Mouse (Mus musculus): Measurements from ENCODE around the gene Smim12.

The Smim12 gene

DNA sequence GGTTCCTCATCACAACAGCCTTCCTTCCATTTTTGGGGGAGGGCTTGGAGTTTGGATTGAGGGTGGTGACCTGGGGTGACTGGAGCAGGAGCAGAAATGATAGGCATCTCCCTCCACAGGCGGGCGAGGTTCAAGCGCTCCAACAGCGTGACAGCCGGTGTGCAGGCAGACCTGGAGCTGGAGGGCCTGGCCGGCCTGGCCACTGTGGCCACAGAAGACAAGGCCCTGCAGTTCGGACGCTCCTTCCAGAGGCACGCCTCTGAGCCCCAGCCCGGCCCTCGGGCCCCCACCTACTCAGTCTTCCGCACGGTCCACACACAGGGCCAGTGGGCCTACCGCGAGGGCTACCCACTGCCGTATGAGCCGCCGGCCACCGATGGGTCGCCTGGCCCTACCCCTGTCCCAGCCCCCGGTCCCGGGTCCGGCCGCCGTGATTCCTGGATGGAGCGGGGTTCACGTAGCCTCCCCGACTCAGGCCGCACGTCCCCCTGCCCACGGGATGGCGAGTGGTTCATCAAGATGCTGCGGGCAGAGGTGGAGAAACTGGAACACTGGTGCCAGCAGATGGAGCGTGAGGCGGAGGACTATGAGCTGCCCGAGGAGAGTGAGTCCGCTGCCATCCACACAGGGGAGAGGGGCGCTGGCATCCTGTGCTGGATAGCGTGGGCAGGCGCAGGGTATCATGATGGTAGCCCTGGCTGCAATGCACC is 10.0 kb upstream of the Smim12 start:
- no peak for DNase-seq (ENCODE audit: low read depth in 1 of 2, low spot score in 2 of 2)

DNA sequence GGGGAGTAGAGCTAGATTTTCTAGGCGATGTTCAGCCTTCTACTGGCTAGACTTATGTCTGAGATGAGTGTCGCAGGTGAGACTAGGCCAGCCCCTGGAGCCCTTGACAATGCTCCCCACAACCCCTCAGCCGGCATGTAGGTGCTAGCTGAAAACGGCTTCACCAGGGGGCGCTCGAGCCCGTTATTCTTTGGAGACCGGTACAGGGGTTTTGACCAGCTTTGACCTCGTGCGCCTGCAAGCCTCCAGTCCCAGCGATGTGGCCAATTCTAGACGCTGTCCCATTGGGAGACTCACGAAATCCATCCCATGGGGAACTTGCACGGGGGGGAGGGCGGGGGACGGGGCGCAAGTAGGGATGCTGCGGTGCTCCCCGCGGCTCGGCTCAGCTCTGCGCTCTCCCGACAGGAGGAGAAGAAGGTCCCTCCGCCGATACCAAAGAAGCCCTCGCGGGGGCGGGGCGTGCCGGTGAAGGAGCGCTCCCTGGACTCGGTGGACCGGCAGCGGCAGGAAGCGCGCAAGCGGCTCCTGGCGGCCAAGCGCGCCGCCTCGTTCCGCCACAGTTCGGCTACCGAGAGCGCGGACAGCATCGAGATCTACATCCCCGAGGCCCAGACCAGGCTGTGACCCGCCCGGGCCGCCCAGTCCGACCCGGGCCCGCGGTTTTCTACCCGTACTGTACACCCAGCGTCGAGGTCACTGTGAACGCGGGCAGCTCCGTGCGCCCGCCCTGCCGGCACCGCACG is 7.7 kb upstream of the Smim12 start:
- peak; percentile 52 to 72 for DNase-seq (ENCODE audit: low read depth in 1 of 2, low spot score in 2 of 2)

DNA sequence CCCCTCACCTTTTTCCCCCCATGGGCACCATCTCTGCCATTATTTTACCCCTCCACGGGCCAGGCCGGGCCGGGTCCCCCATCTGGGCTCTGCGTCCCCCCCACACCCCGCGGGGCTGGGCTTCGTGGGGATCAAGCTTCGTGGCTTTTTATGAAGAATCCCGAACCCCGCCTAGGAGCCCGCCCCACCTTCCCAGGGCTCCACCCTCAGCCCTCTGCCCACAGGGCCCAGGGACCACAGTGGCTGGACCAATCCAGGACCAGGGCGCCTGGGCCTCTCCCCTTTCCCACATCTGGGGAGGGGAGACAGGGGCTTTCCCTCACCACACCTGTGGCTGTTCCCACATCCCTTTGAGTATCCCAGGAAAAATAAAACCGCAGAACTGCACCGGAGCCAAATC is 7.0 kb upstream of the Smim12 start:
- DNase-seq (ENCODE audit: low read depth in 1 of 2, low spot score in 2 of 2) = no peak

DNA sequence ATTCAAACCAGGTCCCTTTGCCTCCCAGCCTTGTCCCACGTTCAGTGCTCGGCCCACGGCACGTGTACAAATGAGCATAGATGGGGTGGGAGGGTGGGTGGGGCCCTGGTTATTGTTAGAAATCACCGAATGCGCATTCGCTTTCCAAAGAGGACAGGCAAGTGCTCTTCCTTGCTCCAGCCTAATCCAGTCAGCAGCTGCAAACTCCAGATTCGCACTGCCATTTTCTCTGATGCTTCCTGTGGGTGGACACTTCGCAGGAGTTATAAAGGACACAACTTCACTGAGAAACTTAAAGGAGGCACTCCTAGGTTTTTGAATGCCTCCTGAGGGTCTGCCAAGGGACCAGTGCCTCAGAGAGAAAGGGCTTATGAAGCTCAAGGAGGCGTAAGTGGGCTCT is 6.3 kb upstream of the Smim12 start:
- no peak for DNase-seq (ENCODE audit: low read depth in 1 of 2, low spot score in 2 of 2)

DNA sequence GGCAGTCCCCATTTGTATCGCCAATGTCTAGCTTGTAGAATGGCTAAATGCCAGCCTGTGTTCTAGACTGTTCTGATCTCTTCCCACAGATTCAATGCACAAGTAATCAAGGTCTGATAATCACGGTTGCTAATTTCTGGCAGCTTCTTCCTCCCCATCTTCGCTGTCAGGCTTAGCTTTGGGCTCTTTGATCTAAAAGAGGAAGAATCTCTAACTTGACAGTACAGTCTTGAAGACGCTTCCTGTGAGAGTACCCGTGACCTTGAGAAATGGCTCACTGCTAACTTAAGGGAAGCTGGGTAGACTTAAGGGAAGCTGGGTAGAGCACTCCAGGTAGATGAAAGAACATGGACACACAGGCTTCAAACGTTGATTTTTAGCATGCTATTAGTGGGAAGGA is 888 bp upstream of the Smim12 start:
- DNase-seq (ENCODE audit: low read depth in 1 of 2, low spot score in 2 of 2) = peak in 1 of 2 experiments; percentile 30

DNA sequence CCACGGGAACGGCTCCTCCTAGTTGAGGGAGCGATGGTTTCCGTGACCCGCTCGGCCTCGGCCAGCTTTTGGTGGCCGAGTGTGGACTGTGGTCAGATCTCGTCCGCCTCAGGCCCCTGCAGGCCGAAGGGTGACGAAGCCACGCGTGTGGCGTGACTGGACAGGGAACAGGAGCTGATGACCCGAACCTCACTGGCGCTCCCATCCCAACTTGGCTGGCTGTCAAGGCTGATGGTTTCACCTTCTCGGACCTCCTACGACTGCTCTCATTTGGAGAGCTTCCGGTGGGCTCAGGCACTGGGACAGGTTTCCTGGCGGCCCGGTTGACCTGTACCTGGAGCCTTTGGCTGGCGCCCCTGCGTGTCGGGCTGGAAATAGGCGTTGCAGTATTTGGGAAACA is 369 bp downstream of the Smim12 start:
- DNase-seq (ENCODE audit: low read depth in 1 of 2, low spot score in 2 of 2) = no peak

DNA sequence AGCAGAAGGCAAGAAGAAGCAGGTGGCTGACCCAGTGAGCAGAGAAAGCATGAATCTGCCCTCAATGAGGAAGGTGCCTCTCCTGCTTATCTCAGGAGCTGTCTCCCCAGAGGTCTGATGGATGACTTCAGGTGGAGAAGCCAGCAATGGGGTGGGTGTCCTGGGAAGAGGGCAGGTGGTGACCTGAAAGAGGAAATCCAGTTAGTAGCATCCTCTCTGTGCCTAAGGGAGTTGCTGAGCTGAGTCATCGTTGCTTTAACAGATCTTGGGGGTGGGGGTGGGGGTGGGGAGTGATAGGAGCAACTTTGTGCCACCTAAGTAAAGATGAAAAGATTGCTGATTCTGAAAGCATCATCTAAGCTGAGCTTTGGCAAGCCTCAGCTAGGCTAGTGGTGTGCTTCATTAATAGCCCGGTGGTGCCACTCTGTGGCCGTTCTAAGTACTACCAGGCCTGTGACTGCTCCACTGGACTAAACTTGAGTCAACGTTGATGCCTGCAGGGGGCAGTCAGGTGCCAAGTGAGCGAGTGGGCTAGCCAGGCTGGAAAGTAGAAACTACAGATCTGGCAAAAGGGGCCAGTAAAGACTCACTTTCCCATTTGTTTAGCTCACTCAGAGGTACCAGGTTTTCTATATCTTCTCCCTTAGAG is 6.2 kb downstream of the Smim12 start:
- DNase-seq (ENCODE audit: low read depth in 1 of 2, low spot score in 2 of 2) = peak; percentile 69 to 89

DNA sequence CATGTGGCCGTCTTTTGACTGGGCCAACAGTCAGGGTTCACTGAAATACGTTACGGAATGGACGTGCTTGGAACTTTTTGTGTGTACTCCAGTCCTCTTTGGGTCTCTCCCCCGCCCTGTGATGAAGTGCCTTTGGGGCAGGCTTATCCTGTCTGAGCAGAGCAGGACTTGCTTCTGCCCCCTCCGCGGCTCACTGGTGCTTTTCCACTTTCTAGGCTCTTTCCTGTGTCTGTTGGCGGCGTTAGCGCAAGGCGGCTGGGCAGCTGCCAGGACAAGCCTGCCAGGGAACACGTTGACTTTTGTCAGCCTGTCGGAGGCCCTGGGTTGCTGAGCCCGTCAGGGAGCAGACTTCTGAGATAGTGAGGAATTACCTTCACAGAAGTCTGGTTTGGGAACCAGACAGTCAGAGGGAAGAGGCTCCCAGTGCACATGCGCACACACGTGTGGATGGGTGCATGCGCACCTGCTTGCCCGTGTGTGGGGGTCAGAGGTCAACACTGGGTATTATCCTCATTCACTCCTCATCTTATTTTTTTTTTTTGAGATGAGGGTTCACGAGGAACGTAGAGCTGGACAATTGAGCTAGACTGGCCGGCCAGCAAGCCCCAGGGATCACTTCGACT is 8.5 kb downstream of the Smim12 start:
- no peak for DNase-seq (ENCODE audit: low read depth in 1 of 2, low spot score in 2 of 2)

DNA sequence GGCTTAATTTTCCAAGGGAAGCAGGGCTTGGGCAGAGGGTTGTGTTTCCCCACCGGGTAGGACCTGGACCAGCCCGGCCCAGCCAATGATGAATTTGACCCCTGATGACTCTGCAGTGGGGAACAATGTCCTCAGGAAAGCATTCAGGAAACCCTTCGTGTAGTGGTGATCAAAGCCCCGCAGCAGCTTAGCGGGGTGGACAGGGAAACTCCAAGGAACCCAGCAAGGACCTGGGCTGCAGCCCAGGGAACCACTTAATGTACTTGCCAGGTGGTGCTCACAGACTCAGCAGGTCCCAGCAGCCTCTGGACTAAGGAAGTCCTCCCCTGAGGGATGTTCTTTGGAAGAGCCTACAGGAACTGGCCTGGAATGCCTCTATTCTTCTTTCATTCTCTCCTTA is 13.2 kb downstream of the Smim12 start:
- no peak for DNase-seq (ENCODE audit: low read depth in 1 of 2, low spot score in 2 of 2)

DNA sequence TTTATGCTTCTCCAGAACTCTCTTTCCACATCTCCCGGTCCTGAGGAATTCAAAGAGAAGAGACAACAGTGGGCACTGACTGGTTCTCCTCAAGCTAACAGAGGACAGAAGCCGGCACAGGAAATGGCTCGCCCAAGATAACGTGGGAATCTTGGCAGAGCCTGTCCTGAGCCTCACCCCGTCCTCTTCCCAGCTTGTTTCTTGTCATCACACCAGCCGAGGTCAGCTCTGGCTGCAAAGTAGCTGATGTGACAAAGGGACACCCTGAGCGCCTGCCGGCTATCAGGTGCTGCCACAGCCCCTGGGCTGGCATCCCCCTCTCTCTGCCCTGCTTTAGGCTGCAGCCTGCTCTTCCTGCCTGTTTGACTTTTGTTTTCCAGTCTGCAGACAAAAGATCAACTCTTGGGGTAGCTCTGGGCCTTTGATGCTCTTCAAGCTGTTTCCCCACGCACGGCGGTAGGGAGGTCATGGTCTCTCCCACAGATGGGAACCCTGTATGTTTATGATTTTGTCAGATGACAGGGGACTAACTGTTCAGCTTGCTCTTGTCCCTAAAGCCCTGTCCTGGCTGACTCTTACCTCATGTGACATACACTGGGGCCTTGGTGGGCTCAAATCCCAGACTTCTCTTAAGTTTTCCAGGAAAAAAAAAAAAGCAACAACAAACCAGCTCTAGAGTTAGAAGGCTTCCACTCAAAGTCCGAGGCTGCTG is 14.8 kb downstream of the Smim12 start:
- DNase-seq (ENCODE audit: low read depth in 1 of 2, low spot score in 2 of 2) = no peak

DNA sequence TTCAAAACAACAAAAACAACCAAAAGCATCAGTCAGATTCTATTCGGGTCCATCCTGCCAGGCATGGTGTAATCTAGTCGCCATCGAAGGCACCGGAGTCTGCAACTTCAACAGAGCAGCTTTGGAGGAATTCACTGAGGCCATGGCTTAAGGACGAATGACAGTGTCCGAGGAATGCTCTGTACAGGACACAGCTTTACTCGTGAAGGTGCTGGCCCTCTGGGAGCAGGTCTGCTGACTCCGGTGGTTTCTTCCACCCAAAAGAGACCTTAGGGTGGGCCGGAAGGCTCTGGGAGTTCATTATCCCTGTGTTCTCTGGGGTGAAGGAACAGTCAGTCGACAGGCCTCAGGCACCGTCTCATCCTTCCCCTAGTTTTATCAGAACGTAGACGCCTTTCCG is 18.0 kb downstream of the Smim12 start:
- no peak for DNase-seq (ENCODE audit: low read depth in 1 of 2, low spot score in 2 of 2)

DNA sequence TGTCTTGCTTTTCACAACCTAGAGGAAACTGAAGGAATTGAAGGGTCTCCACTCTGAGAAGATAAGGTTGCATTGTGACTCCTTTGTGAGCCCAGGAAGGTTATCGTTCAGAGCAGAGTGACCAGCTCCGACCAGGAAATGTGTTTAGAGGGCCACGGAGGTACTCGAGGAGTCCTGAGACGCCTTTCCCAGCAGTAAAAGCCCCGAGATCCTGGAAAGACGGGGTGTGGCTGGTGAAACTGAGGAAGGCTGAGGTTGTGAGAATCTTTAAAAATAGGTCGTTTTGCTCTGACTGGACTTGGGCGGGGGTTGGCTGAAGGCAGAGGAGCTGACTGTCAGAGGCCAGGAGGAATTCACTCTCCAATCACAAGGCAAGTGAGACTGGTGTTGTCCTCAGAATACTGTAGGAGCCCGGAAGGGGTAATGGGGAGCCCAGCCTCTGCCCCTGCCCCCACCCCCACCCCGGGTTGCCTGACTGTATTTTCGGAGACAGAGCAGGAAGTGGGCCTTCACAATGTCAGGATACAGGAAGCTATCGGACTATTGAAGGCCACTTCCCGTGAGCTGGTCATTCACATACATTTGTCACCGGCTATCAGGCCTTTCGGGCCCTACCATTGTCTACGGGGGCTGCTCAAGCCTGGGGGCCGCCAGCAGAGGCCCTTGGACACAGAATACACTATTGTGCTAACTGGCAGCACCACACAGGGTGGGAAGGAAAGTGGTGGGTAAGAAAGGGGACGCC is 20.0 kb downstream of the Smim12 start:
- no peak for DNase-seq (ENCODE audit: low read depth in 1 of 2, low spot score in 2 of 2)

DNA sequence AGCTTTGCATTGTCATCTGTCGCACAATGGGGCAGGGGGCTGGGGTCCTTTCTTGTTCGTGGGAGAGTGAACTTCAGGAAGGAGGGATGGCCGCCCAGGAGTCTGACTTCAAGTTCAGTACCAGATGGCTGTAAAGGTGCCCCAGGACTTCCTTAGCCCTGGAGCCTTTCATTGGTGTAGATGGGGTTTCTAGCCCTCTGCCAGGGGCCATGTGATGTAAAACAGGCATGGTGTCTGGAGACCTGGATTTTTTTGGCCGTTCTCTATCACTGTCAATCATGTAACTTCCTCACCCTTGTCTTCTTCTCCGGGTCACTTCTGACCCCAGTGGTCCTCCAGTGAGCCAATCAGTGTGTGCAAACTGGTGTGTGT is 20.6 kb downstream of the Smim12 start:
- no peak for DNase-seq (ENCODE audit: low read depth in 1 of 2, low spot score in 2 of 2)

DNA sequence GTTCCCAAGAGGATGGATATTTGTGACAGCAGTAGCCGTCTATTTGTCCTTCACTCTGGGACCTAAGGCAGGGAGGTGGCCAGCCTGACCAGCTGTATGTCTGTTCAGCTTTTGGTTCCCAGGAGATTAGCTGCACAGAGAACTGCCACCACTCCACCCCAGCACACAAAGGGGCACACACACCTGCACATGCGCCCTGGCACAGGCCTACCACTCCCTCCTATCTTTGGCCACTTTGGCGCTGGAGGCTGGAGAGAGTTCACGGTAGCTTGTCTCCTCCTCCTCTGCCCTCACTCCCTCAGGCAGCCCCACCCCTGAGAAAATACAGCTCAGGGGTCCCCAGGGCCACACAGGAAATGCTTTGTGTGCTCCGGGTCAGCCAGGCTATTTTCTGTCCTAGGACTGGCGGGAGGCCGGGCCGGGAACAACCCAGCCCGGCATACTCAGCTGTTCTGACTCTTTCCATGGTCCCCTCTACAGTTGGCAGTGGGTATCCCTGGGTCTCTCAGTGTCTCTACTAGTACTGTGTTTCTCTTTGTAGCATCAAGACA is 34.9 kb downstream of the Smim12 start:
- DNase-seq (ENCODE audit: low read depth in 1 of 2, low spot score in 2 of 2) = no peak

DNA sequence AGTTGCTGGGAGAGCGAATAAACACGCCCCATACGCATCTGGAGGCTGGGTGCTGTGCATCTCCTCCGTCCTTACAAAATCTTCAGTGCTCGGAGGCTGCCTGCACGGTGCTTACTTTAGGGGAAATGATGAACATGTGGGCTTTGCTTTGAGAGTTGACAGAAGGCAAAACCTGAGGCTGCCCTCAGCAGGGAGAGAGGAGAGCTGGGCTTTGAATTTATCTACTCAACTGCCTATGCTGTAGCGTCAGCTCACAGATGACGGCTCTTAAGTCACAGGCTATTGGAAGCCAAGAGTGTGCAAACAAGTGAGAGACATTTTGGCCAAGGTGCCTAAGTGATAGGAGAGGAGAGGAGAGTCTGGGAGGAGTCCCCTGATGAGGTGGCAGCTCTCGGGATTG is 35.7 kb downstream of the Smim12 start:
- no peak for DNase-seq (ENCODE audit: low read depth in 1 of 2, low spot score in 2 of 2)

DNA sequence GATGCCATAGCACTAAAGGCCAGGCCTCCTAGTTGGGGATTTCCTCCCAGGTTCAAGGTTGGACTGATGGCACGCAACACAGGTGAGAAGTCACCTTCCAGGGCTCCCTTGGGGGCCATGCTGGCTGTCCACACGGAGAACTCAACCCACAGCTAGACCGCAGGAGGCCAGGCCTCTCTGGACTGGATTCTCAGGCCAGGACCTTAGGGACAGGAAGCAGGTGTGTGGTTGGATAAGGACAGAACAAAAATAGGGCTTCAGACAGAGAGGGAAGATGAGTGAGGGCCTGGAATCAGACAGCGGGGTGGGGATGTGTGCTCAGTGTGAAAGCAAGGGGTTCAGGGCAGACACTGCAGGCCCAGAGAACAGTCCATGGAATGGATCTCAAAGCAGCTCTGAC is 43.3 kb downstream of the Smim12 start:
- DNase-seq (ENCODE audit: low read depth in 1 of 2, low spot score in 2 of 2) = no peak

DNA sequence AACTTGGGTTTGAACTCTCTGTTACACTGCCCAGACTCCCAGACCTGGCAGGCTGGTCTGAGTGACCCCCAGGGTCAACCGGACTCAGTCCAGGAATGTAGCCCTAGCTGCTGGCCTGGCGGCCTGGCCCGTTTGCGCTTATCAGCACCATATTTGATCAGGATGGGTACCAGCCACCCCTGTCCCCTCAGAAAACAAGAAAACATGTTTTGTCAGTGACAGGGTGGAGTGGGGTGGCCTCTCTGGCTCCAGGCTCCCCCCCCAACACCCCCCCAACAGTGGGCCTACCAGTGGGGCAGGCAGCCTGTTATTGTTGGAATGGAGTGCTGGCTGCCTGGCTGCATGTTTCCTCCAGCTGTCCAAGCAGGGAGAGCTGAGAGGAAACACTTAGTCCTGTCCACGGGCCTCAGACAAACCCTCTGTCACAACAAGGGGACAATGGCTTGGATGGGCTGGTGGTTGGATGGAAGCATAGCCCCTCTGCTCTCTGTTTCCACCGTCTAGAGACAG is 45.5 kb downstream of the Smim12 start:
- no peak for DNase-seq (ENCODE audit: low read depth in 1 of 2, low spot score in 2 of 2)

DNA sequence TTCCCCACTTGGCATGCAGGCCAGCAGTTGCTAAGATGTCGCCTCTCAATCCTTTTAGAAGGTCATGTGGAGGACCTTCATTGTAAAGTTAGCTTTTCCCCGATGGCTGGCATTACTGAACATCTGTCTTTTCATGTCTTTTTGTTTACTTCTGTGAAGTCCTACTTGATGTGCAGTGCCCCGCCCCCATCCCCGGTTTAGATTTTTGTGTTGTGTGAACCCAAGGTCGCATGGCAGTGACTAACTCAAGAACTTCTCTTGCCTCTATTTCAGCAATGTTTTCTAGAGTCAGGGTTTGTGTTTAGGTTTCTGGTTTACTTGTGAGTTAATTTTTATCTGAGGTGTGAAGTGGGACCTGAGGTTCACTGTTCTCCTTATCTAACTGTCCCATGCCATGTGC is 49.0 kb downstream of the Smim12 start:
- DNase-seq (ENCODE audit: low read depth in 1 of 2, low spot score in 2 of 2) = no peak

All from monocyte, adult 2 months (primary cell).